Comparison of ENCODE assay signal across 7 mouse cellular contexts in genomic region chr5:115631505-115632357, GRCm38 (mm10). TPM values are rescaled to one million over a fixed set of nuclear protein-coding genes. Genes with fewer than 3 reads are reported as not detected.
A peak's percentile ranks its signal among the peaks of the same experiment; 100 is the strongest.
DNase-seq lines count a peak whose midpoint lies in the region; ATAC-seq lines count a peak whose summit lies in the region.

Rab35 (plus strand) TSS chr5:115631908.

- H3K9ac ChIP-seq in embryonic facial prominence, embryonic 11.5 days (replicated peaks; ENCODE audit: low read length) = peak within 1 kb of the TSS; percentile 91
- H3K9ac ChIP-seq in limb, embryonic 11.5 days (ENCODE audit: low read length) = peak within 1 kb of the TSS; percentile 87
- peak within 1 kb of the TSS; percentile 90 for H3K9ac ChIP-seq in midbrain, embryonic 14.5 days (replicated peaks; ENCODE audit: low read length)

- no peaks in the 10 kb centered on the region for H3K27me3 ChIP-seq in embryonic facial prominence, embryonic 11.5 days (ENCODE audit: control insufficient read depth, insufficient read depth, low read length)
- no peaks in the 10 kb centered on the region for H3K27me3 ChIP-seq in limb, embryonic 11.5 days (ENCODE audit: control insufficient read depth, insufficient read depth, low read length)
- no peaks in the 10 kb centered on the region for H3K27me3 ChIP-seq in midbrain, embryonic 14.5 days (ENCODE audit: control insufficient read depth, insufficient read depth, low read length)

- under 1% methylated on average over 50 of the region's 125 CpGs for WGBS in embryonic facial prominence, embryonic 11.5 days
- under 1% methylated on average over 61 of the region's 125 CpGs for WGBS in limb, embryonic 11.5 days
- 1% methylated on average over 64 of the region's 125 CpGs for WGBS in midbrain, embryonic 14.5 days

- peak within 1 kb of the TSS; percentile 81 for H3K27ac ChIP-seq in embryonic facial prominence, embryonic 11.5 days (replicated peaks; ENCODE audit: low read depth, low read length)
- H3K27ac ChIP-seq in limb, embryonic 11.5 days (replicated peaks; ENCODE audit: low read depth, low read length) = peak within 1 kb of the TSS; percentile 72
- H3K27ac ChIP-seq in midbrain, embryonic 14.5 days (replicated peaks; ENCODE audit: low read depth, low read length) = peak within 1 kb of the TSS; percentile 90

- H3K4me3 ChIP-seq in embryonic facial prominence, embryonic 11.5 days (ENCODE audit: low read depth, low read length) = peak within 1 kb of the TSS; percentile 63
- H3K4me3 ChIP-seq in limb, embryonic 11.5 days (ENCODE audit: low read depth, low read length) = peak within 1 kb of the TSS; percentile 64
- peak within 1 kb of the TSS; percentile 80 for H3K4me3 ChIP-seq in midbrain, embryonic 14.5 days (replicated peaks; ENCODE audit: low read depth, low read length)

- peak within 1 kb of the TSS; percentile 78 for H3K4me2 ChIP-seq in embryonic facial prominence, embryonic 11.5 days (ENCODE audit: low read depth, low read length)
- H3K4me2 ChIP-seq in limb, embryonic 11.5 days (ENCODE audit: low read depth, severe bottlenecking) = peak within 1 kb of the TSS; percentile 76
- peak within 1 kb of the TSS; percentile 82 for H3K4me2 ChIP-seq in midbrain, embryonic 14.5 days (ENCODE audit: low read length)

- H3K36me3 ChIP-seq in embryonic facial prominence, embryonic 11.5 days (replicated peaks; ENCODE audit: control insufficient read depth, insufficient read depth, low read depth, low read length) = no peaks in the 10 kb centered on the region
- no peaks in the 10 kb centered on the region; the same call in none of the 2 replicates for H3K36me3 ChIP-seq in limb, embryonic 11.5 days (ENCODE audit: control insufficient read depth, insufficient read depth, low read length)
- no peaks in the 10 kb centered on the region for H3K36me3 ChIP-seq in midbrain, embryonic 14.5 days (ENCODE audit: control insufficient read depth, insufficient read depth, low read length)

- ATAC-seq in embryonic facial prominence, embryonic 11.5 days (replicated peaks; ENCODE audit: insufficient number of reproducible peaks, low FRiP score, low TSS enrichment, low read depth) = peak; percentile 66
- peak; percentile 88 for ATAC-seq in limb, embryonic 11.5 days (ENCODE audit: insufficient number of reproducible peaks, low FRiP score, low TSS enrichment, low read depth)
- ATAC-seq in midbrain, embryonic 14.5 days (ENCODE audit: low FRiP score, low TSS enrichment) = peak; percentile 86

- DNase-seq in adrenal gland, postnatal 14 days = peak; percentile 98
- peak; percentile 95 for DNase-seq in embryonic facial prominence, embryonic 11.5 days (ENCODE audit: low spot score)
- peak; percentile 100 for DNase-seq in heart, adult 11 months
- DNase-seq in kidney, adult 18-20 months = peak; percentile 94
- DNase-seq in limb, embryonic 11.5 days (ENCODE audit: low spot score) = peak; percentile 93
- peak; percentile 99 for DNase-seq in midbrain, embryonic 14.5 days
- DNase-seq in spleen, adult 18-20 months = peak; percentile 94

- no peaks in the 10 kb centered on the region for H3K9me3 ChIP-seq in embryonic facial prominence, embryonic 11.5 days (replicated peaks; ENCODE audit: control insufficient read depth, low read length)
- H3K9me3 ChIP-seq in limb, embryonic 11.5 days (ENCODE audit: control insufficient read depth, low read length) = no peaks in the 10 kb centered on the region
- H3K9me3 ChIP-seq in midbrain, embryonic 14.5 days (ENCODE audit: control insufficient read depth, low read length) = no peaks in the 10 kb centered on the region

- H3K4me1 ChIP-seq in embryonic facial prominence, embryonic 11.5 days (ENCODE audit: control insufficient read depth, insufficient read depth, low read length) = no peaks in the 10 kb centered on the region; the same call in none of the 2 replicates
- H3K4me1 ChIP-seq in limb, embryonic 11.5 days (ENCODE audit: control insufficient read depth, insufficient read depth, low read length) = peaks cover 12% of the 10 kb centered on the region
- peaks cover 17% of the 10 kb centered on the region for H3K4me1 ChIP-seq in midbrain, embryonic 14.5 days (ENCODE audit: control insufficient read depth, insufficient read depth, low read length)

RNA-seq across cellular contexts. Expression of gene Rab35, which starts in this region (rescaled TPM):
- total RNA-seq in adrenal gland, postnatal 14 days (2021) = 55.3 and 59.5 TPM in 2 replicates
- 17.6 and 21.1 TPM in 2 replicates for polyA plus RNA-seq in embryonic facial prominence, embryonic 11.5 days (2014; fragmentation: Nextera tagmentation; extraction: Ambion mirVana)
- polyA plus RNA-seq in limb, embryonic 11.5 days (2014; fragmentation: Nextera tagmentation; extraction: Ambion mirVana) = 17.0 and 17.9 TPM in 2 replicates
- 24.9 and 28.0 TPM in 2 replicates for polyA plus RNA-seq in midbrain, embryonic 14.5 days (2014; fragmentation: Nextera tagmentation; extraction: Ambion mirVana)

Comparison
In these comparisons a context has a peak if more than half of its experiments do, and no peak if none do; other contexts are left out.
1. Peak in every context shown above with its lines: DNase-seq, ATAC-seq, H3K4me3 ChIP-seq and H3K27ac ChIP-seq.